Mouse (Mus musculus) right cerebral cortex, postnatal 25 days (tissue): Measurements from ENCODE around the gene Garnl3.

Experiments used
- DNase-seq: peaks from one replicate; pipeline ENCODE4 v3.0.0; 2022

Gene Garnl3

DNA sequence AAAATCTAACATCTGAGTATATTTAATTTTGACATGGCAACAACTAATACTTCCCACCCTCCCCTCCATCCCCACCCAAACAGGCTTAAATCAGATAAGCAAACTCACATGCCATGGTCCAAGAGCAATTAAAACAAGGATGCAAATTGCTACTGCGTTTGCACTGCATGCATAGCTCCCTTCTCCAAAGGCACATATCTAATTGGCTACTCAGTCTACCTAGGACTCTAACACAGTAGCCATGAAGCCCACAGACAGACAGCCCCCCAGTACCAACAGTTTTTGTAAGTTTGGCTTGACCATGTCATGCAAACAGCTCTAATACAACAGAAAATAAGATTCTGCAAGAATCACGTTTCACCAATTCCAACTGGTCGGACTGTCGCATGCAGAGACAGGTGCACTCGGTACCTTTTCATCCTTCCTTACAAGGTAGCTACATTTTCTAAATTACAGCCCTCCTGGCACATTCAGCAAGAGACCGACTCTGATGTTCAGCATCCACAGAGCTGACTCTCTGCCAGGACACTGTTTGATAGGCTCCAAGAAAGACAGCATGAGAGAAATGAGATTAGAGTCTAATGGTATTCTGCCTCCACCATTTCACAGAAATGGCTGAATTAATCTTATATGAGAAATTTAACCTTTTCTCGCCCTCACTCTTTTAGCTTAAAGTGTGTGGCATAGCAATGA, 44.6 kb downstream of the Garnl3 start:
- DNase-seq = no peak

DNA sequence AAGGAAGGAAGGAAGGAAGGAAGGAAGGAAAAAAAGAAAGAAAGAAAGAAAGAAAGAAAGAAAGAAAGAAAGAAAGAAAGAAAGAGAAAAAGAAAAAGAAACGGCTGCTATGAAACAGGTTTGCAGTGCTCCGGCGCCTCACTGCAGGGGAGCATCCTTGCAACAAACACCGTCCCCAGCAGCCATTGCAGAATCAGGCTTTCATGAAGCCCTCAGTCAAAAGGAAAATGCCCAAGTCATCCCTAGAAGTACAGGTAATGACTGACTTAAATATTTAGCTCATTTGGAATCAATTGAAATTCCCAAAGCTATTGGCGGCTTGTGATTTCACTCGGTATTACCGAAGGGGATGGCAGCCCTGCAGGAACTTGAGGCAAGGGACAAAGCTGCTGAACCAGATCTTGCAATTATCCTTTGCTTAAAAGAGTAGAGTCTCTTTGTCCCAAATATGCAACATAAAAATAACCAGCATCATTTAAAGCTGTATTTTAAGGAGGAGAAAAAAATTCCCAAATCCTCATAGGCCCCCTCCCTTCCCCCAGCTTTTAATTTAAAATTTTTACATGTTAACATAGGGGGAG, 45.3 kb downstream of the Garnl3 start:
- no peak for DNase-seq

- DNase-seq = no peak
Observed at GRCm38 (mm10) chr2:33084221-33084620, 47.2 kb downstream of the Garnl3 start.

GRCm38 (mm10) chr2:33080166-33080565, 51.3 kb downstream of the Garnl3 start:
- no peak for DNase-seq

GRCm38 (mm10) chr2:33077252-33077651, 54.2 kb downstream of the Garnl3 start:
- DNase-seq = no peak

DNA sequence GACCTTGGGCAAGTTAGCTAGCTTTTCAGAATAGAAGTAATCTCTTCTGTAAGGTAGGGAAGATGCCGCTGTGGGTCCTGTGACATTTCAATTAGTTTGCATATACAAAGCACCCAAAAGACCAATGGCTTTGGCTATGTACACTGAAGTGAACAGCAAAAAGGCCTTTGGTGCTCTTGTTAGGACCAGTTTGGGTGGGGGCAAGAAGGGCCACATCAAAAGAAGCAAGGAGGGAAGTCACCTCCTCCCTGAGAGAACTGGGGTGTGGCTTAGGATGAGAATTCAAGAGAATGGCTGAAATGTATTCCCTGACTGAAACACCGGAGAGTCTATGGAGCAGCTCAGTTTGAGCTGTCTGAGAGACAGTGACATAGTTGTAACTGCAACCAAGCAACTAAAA, 56.5 kb downstream of the Garnl3 start:
- no peak for DNase-seq

- DNase-seq = no peak
Observed at GRCm38 (mm10) chr2:33074188-33074587, 57.3 kb downstream of the Garnl3 start.

DNA sequence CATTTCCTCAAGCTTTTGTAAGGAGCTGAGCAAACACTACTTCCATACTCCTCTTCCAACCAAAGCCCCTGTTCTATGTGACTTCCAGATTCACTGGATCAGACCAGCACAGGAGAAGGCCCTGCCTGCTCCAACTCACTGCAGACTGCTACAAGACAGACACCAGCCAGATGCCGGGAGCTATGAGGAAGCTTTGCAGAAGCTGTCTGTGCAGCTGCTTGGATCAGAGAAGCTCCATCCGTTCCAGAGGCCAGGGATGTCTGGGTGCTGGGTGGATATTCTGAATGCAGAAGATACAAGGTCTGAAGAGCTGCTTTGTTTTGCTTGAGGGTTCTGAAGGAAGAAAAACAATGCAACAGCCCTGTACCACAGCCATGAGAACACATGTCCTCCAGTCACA, 59.1 kb downstream of the Garnl3 start:
- DNase-seq = no peak

DNA sequence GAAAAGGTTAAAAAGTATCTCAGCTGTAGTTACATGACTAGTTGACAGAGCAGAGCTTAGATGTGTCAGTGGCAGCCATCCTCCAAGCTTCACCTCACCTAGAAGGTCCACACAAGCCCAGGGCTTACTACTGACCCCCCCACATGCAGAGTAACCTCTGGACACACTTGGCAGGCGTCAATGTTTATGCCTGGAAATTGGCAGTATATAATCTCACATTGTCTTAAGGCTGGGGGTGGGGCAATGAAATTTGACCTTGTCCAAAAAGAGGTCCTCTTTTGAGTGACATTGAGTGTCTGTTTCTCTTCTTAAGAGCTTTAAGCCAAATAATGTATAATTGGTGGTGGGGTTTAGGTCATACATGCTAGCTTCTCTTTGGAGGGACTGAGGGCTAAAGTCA, 65.8 kb downstream of the Garnl3 start:
- DNase-seq = no peak

DNA sequence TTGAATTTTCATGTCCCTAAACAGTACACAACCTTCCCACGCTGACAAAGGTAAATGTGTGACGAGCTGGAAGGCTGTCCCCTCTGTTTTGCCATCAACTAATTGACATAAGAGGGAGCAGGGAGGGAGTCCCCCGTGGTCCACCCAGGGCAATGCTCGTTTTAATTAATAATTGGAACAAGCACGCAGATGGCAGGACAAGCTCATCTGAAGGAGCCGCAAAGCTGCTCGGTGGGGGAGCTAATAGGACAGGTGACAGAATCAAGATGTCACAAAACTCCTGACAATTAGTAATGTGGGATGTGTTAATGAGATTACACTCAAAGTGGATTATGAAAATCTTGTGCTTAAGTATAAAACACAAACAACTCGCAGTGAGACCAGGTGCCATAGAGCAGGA, 68.7 kb downstream of the Garnl3 start:
- DNase-seq = no peak

GRCm38 (mm10) chr2:33058926-33059325, 72.5 kb downstream of the Garnl3 start:
- DNase-seq = peak; percentile 49

DNA sequence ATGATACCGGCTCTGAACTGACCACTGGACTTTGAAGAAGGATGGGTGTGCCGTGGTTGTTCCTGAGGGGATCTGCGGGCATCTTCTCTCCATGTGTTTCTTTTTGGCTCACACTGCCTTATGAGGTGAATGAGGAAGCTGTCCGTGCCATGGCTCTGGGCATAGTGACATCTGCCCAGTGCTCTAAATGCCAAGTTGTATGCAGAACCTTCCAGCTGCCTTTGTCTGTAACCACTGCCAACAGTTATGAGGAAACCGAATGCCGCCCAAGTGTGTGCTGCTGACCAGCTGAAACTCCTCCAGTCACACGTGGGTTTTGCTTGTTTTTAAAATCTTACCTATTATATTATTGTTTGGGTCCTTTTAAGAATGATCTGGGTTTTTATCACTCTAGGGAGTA, 73.9 kb downstream of the Garnl3 start:
- no peak for DNase-seq

GRCm38 (mm10) chr2:33053966-33054365, 77.5 kb downstream of the Garnl3 start:
- DNase-seq = no peak

GRCm38 (mm10) chr2:33047360-33047759, 84.1 kb downstream of the Garnl3 start:
- DNase-seq = no peak

- DNase-seq = no peak
Observed at GRCm38 (mm10) chr2:33046919-33047318, 84.5 kb downstream of the Garnl3 start.

DNA sequence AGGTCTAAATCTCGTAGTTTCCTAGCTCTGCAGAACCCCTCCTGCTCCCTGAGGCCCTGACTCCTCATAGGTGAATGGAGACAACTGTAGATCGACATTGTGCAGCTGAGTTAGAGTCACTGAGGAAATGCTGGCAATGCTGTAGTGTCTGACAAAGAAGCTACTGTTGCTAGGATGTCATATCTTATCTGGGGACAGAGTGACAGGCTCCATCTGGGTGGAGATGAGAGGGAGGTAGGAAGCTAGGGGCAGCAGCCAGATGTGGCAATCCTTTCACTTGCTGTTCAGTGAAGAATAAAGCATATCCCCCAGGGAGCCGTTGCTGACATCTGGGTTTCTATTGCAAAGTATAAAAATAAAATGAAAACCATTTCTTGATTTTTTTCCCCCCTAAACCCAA, 85.6 kb downstream of the Garnl3 start:
- no peak for DNase-seq

- no peak for DNase-seq
Observed at GRCm38 (mm10) chr2:33042781-33043180, 88.7 kb downstream of the Garnl3 start.

GRCm38 (mm10) chr2:33041571-33041970, 89.9 kb downstream of the Garnl3 start:
- no peak for DNase-seq

- peak; percentile 68 for DNase-seq
Observed at GRCm38 (mm10) chr2:33037429-33037828, 94.0 kb downstream of the Garnl3 start.

DNA sequence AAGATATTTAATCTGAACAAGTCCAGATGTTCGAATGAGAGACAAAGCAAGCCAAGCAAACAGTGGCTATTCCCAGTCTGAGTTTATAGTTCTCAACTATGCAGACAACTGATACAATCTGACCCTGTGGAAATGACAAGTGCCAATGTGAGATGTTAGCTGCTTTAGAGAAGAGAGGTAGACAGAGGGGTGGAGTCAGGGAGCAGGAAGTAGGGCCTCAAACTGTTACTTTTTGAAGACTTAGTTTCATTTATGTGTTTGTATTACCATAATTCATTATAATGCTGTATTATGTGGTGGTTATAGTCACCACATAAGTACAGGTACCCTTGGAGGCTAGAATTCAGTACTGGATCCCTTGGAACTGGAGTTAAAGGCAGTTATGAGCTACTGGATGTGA, 96.2 kb downstream of the Garnl3 start:
- DNase-seq = no peak

DNA sequence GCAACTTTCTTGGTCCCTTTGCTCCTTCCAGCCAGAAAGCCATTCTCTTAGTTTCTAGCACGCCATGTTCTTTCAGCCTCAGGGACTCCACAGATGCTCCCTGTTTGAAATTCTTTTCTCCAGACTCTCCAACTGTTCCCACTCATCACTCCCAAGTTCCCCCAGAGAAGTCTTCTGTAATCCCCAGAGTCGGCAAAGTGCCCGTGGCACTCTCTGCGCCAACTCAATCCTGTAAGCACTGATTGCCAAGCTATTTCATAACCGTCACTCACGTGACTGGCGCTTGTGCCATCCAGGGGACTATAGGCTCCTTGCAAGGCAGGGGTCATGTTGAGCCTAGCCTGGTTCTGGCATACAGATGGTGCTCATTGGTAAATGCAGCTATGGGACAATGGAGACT, 98.2 kb downstream of the Garnl3 start:
- peak; percentile 75 for DNase-seq

GRCm38 (mm10) chr2:33032391-33033062, 98.9 kb downstream of the Garnl3 start:
- no peak for DNase-seq

DNA sequence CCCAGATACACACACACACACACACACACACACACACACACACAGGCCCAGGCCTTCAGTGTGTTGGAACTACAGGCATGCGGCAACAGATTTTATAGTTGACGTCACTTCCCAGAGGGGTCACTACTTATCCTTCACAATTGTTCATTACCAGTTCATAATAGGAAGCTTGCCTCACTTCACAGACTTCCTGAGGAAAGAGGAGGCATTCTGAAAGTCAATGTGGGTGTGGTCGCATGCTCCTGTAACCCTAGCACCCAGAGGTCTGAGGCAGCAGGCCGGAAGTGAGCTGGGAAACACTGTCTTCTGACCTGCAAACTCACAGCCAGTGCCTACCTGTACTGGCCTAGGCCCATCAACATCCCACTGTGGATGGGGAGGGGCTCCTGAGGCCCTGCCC, 106.4 kb downstream of the Garnl3 start:
- no peak for DNase-seq

GRCm38 (mm10) chr2:33024564-33024963, 106.9 kb downstream of the Garnl3 start:
- no peak for DNase-seq
